Mouse (Mus musculus) kidney, postnatal 0 days (tissue): ENCODE measurements around the gene Clns1a. TPM values are rescaled to one million over a fixed set of nuclear protein-coding genes. Genes with fewer than 3 reads are reported as not detected.

Experiments
- ATAC-seq: fragments of 200-750 bp; cut with Nextera tagmentation; replicated peaks from 2 replicates; pipeline ENCODE4 v1.8.0; 2017; ENCODE audit warnings: low read depth, moderate number of reproducible peaks, moderate TSS enrichment, moderate library complexity; ENCODE audit not compliant: low FRiP score
- DNase-seq: peaks from one replicate; pipeline ENCODE4 v3.0.0-alpha.2; 2016; ENCODE audit warnings: low spot score
- H3K27ac ChIP-seq: fragments of 300-500 bp; sonication (generic); 2 replicates; pipeline ENCODE4 v1.5.1; 2014; ENCODE audit warnings: mild to moderate bottlenecking
- H3K27me3 ChIP-seq: fragments of 300-500 bp; sonication (generic); 2 replicates; pipeline ENCODE4 v1.6.1; 2014; ENCODE audit warnings: low read length, mixed read lengths; ENCODE audit not compliant: insufficient read depth
- H3K36me3 ChIP-seq: fragments of 300-500 bp; sonication (generic); 2 replicates; pipeline ENCODE4 v1.6.1; 2014; ENCODE audit warnings: low read length, mixed read lengths; ENCODE audit not compliant: insufficient read depth
- H3K4me1 ChIP-seq: fragments of 300-500 bp; sonication (generic); replicated peaks from 2 replicates; pipeline ENCODE4 v1.6.1; 2014; ENCODE audit warnings: antibody characterized with exemption, low read length, mixed read lengths; ENCODE audit not compliant: insufficient read depth
- H3K4me2 ChIP-seq: fragments of 300-500 bp; sonication (generic); 2 replicates; pipeline ENCODE4 v1.6.1; 2014; ENCODE audit warnings: mild to moderate bottlenecking, low read length, moderate library complexity, mixed read lengths
- H3K4me3 ChIP-seq: fragments of 300-500 bp; sonication (generic); replicated peaks from 2 replicates; pipeline ENCODE4 v1.5.1; 2014; ENCODE audit warnings: low read depth, low read length
- H3K9ac ChIP-seq: fragments of 300-500 bp; sonication (generic); 2 replicates; pipeline ENCODE4 v1.6.1; 2014; ENCODE audit warnings: low read depth, low read length
- H3K9me3 ChIP-seq: fragments of 300-500 bp; sonication (generic); replicated peaks from 2 replicates; pipeline ENCODE4 v1.6.1; 2016; ENCODE audit warnings: low read length, inconsistent platforms, mixed read lengths
- CTCF ChIP-seq: IDR thresholded peaks from 2 replicates; pipeline ENCODE4 v1.5.1; 2016; ENCODE audit warnings: antibody characterized with exemption, low read depth, mild to moderate bottlenecking, moderate library complexity
- WGBS: fragments of 180-500 bp; shearing (Covaris S2); extraction: QIAGEN DNeasy Blood & Tissue Kit; methylation state at CpG from one replicate; pipeline ENCODE4 v1.1.7; 2014; 5-methylcytosine and 5-hydroxymethylcytosine counted together
- polyA plus RNA-seq: library from polyadenylated mRNA; unstranded; fragments of >200 nt; fragmentation: Nextera tagmentation; extraction: Ambion mirVana; gene quantifications from 2 replicates; pipeline ENCODE4 v1.2.1, GENCODE M21; 2015

The Clns1a gene
- polyA plus RNA-seq, 1 experiment from 2014 or later, result 142 TPM

DNA sequence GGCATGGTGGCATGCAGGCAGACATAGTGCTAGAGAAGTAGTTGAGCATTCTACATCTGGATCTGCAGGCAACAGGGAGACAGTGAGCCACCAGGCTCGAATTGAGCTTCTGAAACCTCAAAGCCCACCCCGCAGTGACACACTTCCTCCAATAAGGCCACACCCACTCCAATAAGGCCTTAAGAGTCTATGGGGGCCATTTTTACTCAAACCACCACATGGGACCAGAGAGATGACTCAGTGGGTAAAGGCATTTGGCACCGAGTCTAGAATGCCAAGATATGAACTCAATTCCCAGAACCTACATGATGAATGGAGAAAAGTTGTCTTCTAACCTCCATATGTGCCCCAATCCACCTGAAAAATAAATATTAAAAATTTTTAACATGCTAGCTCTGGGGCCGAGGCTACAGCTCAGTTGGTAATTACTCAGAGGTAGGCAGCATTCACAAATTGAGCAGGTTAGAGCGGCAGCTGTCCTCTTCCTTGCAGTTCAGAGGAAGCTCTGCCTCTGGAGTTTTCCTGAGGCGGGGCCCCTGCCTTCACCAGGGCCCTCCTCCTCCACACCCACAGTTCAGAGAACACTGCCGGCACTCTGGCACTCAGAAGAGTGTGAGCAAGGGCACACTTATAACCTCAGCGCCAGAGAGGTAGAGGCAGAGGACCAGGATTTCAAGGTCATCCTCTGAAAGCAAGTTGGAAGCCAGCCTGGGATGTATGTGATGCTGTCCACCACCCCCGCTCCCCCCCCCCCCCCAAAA lies 70.2 kb downstream of the Clns1a start:
- Histone ChIP-seq H3K9ac (no peak overlapping the region), H3K9me3 (no peaks in the 10 kb centered on the region), H3K27ac (no peak overlapping the region), H3K4me1 (no peaks in the 10 kb centered on the region), H3K4me2 (no peak overlapping the region), H3K36me3 (no peaks in the 10 kb centered on the region), H3K27me3 (no peaks in the 10 kb centered on the region), H3K4me3 (no peak overlapping the region)
- ATAC-seq (no peak), DNase-seq (no peak)
- no peak for TF ChIP-seq CTCF
- 63% methylated on average over 9 of the region's 9 CpGs for WGBS

DNA sequence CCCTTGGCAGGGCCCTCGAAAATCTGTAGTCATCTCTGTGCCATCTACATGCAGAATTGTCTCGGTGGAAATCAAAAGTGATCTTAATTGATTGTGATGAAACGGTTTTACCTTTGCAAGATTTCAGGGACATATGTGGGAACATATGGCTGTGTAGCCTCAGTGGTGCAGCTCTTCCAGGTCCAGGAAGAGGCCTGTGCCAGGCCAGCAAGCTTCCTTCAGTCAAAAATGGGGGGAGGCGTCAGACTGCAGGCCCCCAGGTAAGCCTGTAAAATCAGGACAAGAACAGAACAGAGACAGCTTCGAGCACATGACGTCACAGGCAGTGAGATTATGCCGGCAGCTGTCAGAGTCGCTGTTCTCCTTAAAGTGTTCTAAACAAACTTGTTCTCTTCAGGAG lies 71.4 kb downstream of the Clns1a start:
- no peak for ATAC-seq
- WGBS, result 83% methylated on average over 8 of the region's 8 CpGs
- Histone ChIP-seq H3K9me3 (no peaks in the 10 kb centered on the region), H3K36me3 (no peaks in the 10 kb centered on the region), H3K4me3 (no peak overlapping the region), H3K27me3 (no peaks in the 10 kb centered on the region), H3K4me1 (no peaks in the 10 kb centered on the region), H3K4me2 (no peak overlapping the region), H3K9ac (no peak overlapping the region), H3K27ac (no peak overlapping the region)
- no peak for DNase-seq
- no peak for TF ChIP-seq CTCF

DNA sequence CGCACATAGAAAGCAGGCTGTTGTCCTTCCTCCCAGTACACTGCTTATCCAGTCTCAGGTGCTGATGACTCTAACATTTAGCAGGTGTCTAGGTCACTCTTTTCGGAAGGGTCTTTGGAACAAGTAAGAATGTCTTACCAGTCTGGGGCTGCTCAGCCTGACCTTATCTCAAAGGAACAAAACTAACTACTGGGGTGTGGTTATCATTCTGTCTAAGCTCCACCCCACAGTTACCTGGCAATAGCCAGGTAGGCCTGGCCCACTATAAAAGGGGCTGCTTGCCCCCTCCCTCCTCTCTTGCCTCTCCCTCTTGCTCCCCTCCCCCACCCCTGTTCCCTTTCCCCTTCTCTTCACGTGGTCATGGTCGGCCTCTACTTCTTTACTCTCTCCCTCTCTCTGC lies 72.6 kb downstream of the Clns1a start:
- 76% methylated on average over 4 of the region's 4 CpGs for whole genome bisulfite sequencing
- TF ChIP-seq CTCF, result no peak

More for the DNA sequence above, 72.6 kb downstream of the Clns1a start:
- no peak overlapping the region for H3K27ac ChIP-seq
- ATAC-seq (no peak), DNase-seq (no peak)
- H3K4me3 ChIP-seq, result no peak overlapping the region
- H3K27me3 ChIP-seq, result no peaks in the 10 kb centered on the region
- no peaks in the 10 kb centered on the region for H3K36me3 ChIP-seq
- no peak overlapping the region for H3K9ac ChIP-seq
- no peaks in the 10 kb centered on the region for H3K9me3 ChIP-seq
- no peaks in the 10 kb centered on the region for H3K4me1 ChIP-seq
- no peak overlapping the region for H3K4me2 ChIP-seq

Other genes with a start within 250 kb of the Clns1a start
- gene Kctd14, start 245.3 kb upstream of the Clns1a start, polyA plus RNA-seq, result 0.72 and 0.88 TPM in 2 replicates
- gene Ints4, start 215.7 kb upstream of the Clns1a start, polyA plus RNA-seq, result 36.4 and 37.4 TPM in 2 replicates
- gene Aamdc, start 117.1 kb upstream of the Clns1a start, polyA plus RNA-seq, result 59.7 and 61.4 TPM in 2 replicates
- 17.7 and 22.0 TPM in 2 replicates for gene Rsf1, start 116.7 kb upstream of the Clns1a start, polyA plus RNA-seq
- gene Aqp11, start 41.7 kb downstream of the Clns1a start, polyA plus RNA-seq, result 36.9 and 40.9 TPM in 2 replicates
- gene Pak1, start 91.9 kb downstream of the Clns1a start, polyA plus RNA-seq, result 12.4 and 14.6 TPM in 2 replicates
- gene Gdpd4, start 223.3 kb downstream of the Clns1a start, polyA plus RNA-seq, result not detected in 2 replicates